ENCODE assay signal across 1 mouse cellular context in genomic region chr8:110761185-110761584, GRCm38 (mm10).
TF ChIP-seq lines count a peak whose summit lies in the region.

No protein-coding gene starts in this region.

TF ChIP-seq in MEL, 35 proteins besides CTCF, POLR2A, EP300 and RAD21 (continued from another document):
- TF ChIP-seq UBTF (IDR thresholded peaks at IDR 0.05; ENCODE audit: borderline replicate concordance, insufficient read depth, low read depth, low read length) (no peak), NELFE (IDR thresholded peaks at IDR 0.05; ENCODE audit: low read depth, low read length) (no peak), MAZ (IDR thresholded peaks at IDR 0.05; ENCODE audit: low read depth, low read length) (no peak), SMC3 (IDR thresholded peaks at IDR 0.05; ENCODE audit: low read depth, low read length) (no peak), MYC (IDR thresholded peaks at IDR 0.05; ENCODE audit: low read depth, low read length) (no peak), BHLHE40 (IDR thresholded peaks at IDR 0.05; ENCODE audit: borderline replicate concordance, low read depth, low read length) (no peak), ELF1 (IDR thresholded peaks at IDR 0.05; ENCODE audit: low read depth, low read length) (no peak), SIN3A (IDR thresholded peaks at IDR 0.05; ENCODE audit: low read length) (no peak), E2F4 (IDR thresholded peaks at IDR 0.05; ENCODE audit: borderline replicate concordance, low read depth, low read length) (no peak), MAFK (IDR thresholded peaks at IDR 0.05; ENCODE audit: borderline replicate concordance, low read depth, low read length) (no peak)
